In genomic region chr9:32138616-32139015, GRCm38 (mm10) we compare ENCODE assay signal across 17 mouse cellular contexts.
"Had no signal": no experiment of that assay in that cellular context is flagged by ENCODE, and none has a peak within 500 bp of the region (broad histone marks: within the 10 kb centered on the region; RNA-seq: fewer than 3 reads in every experiment).

No protein-coding gene starts in this region.

- H3K4me1 ChIP-seq: stomach, embryonic 15.5 days had no signal

- H3K9ac ChIP-seq: limb, embryonic 12.5 days; liver, embryonic 13.5 days; liver, postnatal 0 days; lung, embryonic 15.5 days; midbrain, embryonic 12.5 days; neural tube, embryonic 13.5 days; stomach, embryonic 15.5 days had no signal

- H3K27me3 ChIP-seq: limb, embryonic 12.5 days; liver, embryonic 13.5 days; lung, embryonic 15.5 days; midbrain, embryonic 12.5 days; neural tube, embryonic 13.5 days; stomach, embryonic 15.5 days had no signal

- H3K4me2 ChIP-seq: limb, embryonic 12.5 days; liver, embryonic 13.5 days; lung, embryonic 15.5 days; midbrain, embryonic 12.5 days; neural tube, embryonic 13.5 days; stomach, embryonic 15.5 days had no signal

- H3K36me3 ChIP-seq: limb, embryonic 12.5 days; liver, embryonic 13.5 days; lung, embryonic 15.5 days; midbrain, embryonic 12.5 days; neural tube, embryonic 13.5 days; stomach, embryonic 15.5 days had no signal

- ATAC-seq: intestine, embryonic 16.5 days; liver, postnatal 0 days had no signal

- H3K4me3 ChIP-seq: limb, embryonic 12.5 days; liver, embryonic 13.5 days; lung, embryonic 15.5 days; midbrain, embryonic 12.5 days; neural tube, embryonic 13.5 days; stomach, embryonic 15.5 days had no signal

- H3K9me3 ChIP-seq: limb, embryonic 12.5 days; liver, embryonic 13.5 days; lung, embryonic 15.5 days; midbrain, embryonic 12.5 days; neural tube, embryonic 13.5 days; stomach, embryonic 15.5 days had no signal

- H3K27ac ChIP-seq: limb, embryonic 12.5 days; liver, embryonic 13.5 days; lung, embryonic 15.5 days; midbrain, embryonic 12.5 days; neural tube, embryonic 13.5 days; stomach, embryonic 15.5 days had no signal

- DNase-seq: kidney, adult 2 months; kidney, postnatal 25 days; layer of hippocampus, adult 9-11 months; layer of hippocampus, postnatal 36 days; liver; liver, embryonic 13.5 days; liver, postnatal 0 days; lung, postnatal 14 days; right cerebral cortex, adult 18-20 months; right cerebral cortex, postnatal 25 days; thymus, postnatal 36 days had no signal
